Mouse (Mus musculus): ENCODE data around the gene Mfsd12.
A peak's percentile ranks its signal among the peaks of the same experiment; 100 is the strongest.

Mfsd12 gene

GRCm38 (mm10) chr10:81329194-81329975 lies 27.9 kb upstream of the Mfsd12 start:
- peak in 1 of 2 experiments; percentile 79 for DNase-seq (ENCODE audit: low spot score in 2 of 2)

- no peak for DNase-seq (ENCODE audit: low spot score in 2 of 2)
Observed at GRCm38 (mm10) chr10:81330007-81330406, 27.3 kb upstream of the Mfsd12 start.

- no peak for DNase-seq (ENCODE audit: low spot score in 2 of 2)
Observed at GRCm38 (mm10) chr10:81332277-81332676, 25.0 kb upstream of the Mfsd12 start.

GRCm38 (mm10) chr10:81334324-81334723 lies 23.0 kb upstream of the Mfsd12 start:
- DNase-seq (ENCODE audit: low spot score in 2 of 2): no peak

- peak in 1 of 2 experiments; percentile 60 for DNase-seq (ENCODE audit: low spot score in 2 of 2)
Observed at GRCm38 (mm10) chr10:81335393-81336340, 21.6 kb upstream of the Mfsd12 start.

GRCm38 (mm10) chr10:81336558-81336957 lies 20.7 kb upstream of the Mfsd12 start:
- DNase-seq (ENCODE audit: low spot score in 2 of 2): no peak

GRCm38 (mm10) chr10:81340551-81341332 lies 16.5 kb upstream of the Mfsd12 start:
- no peak for DNase-seq (ENCODE audit: low spot score in 2 of 2)

GRCm38 (mm10) chr10:81341333-81341949 lies 15.8 kb upstream of the Mfsd12 start:
- DNase-seq (ENCODE audit: low spot score in 2 of 2): peak; percentile 61 to 82

- no peak for DNase-seq (ENCODE audit: low spot score in 2 of 2)
Observed at GRCm38 (mm10) chr10:81342686-81343505, 14.4 kb upstream of the Mfsd12 start, which contains the start of gene Gipc3. Gipc3 (minus strand) TSS chr10:81343266.

GRCm38 (mm10) chr10:81344421-81345161 lies 12.7 kb upstream of the Mfsd12 start:
- DNase-seq (ENCODE audit: low spot score in 2 of 2): no peak

- DNase-seq (ENCODE audit: low spot score in 2 of 2): no peak
Observed at GRCm38 (mm10) chr10:81345162-81345534, 12.1 kb upstream of the Mfsd12 start.

GRCm38 (mm10) chr10:81346453-81347067 lies 10.7 kb upstream of the Mfsd12 start:
- DNase-seq (ENCODE audit: low spot score in 2 of 2): peak; percentile 61 to 70

- peak in 1 of 2 experiments; percentile 53 for DNase-seq (ENCODE audit: low spot score in 2 of 2)
Observed at GRCm38 (mm10) chr10:81349146-81349545, 8.1 kb upstream of the Mfsd12 start.

GRCm38 (mm10) chr10:81349961-81350350 lies 7.3 kb upstream of the Mfsd12 start:
- no peak for DNase-seq (ENCODE audit: low spot score in 2 of 2)

GRCm38 (mm10) chr10:81350351-81351063 lies 6.8 kb upstream of the Mfsd12 start, which contains the start of gene Hmg20b:
Hmg20b (minus strand) TSS chr10:81350480.
- DNase-seq (ENCODE audit: low spot score in 2 of 2): peak; percentile 99 to 100

GRCm38 (mm10) chr10:81351678-81352291 lies 5.5 kb upstream of the Mfsd12 start:
- DNase-seq (ENCODE audit: low spot score in 2 of 2): no peak

- DNase-seq (ENCODE audit: low spot score in 2 of 2): no peak
Observed at GRCm38 (mm10) chr10:81354738-81355477, 2.4 kb upstream of the Mfsd12 start.
